Mouse (Mus musculus): Measurements from ENCODE around the gene Zfp472. TPM values are rescaled to one million over a fixed set of nuclear protein-coding genes. Genes with fewer than 3 reads are reported as not detected.
A peak's percentile ranks its signal among the peaks of the same experiment; 100 is the strongest.

Gene Zfp472
- polyA plus RNA-seq, 1 experiment from 2014 or later, result 10.9 TPM

DNA sequence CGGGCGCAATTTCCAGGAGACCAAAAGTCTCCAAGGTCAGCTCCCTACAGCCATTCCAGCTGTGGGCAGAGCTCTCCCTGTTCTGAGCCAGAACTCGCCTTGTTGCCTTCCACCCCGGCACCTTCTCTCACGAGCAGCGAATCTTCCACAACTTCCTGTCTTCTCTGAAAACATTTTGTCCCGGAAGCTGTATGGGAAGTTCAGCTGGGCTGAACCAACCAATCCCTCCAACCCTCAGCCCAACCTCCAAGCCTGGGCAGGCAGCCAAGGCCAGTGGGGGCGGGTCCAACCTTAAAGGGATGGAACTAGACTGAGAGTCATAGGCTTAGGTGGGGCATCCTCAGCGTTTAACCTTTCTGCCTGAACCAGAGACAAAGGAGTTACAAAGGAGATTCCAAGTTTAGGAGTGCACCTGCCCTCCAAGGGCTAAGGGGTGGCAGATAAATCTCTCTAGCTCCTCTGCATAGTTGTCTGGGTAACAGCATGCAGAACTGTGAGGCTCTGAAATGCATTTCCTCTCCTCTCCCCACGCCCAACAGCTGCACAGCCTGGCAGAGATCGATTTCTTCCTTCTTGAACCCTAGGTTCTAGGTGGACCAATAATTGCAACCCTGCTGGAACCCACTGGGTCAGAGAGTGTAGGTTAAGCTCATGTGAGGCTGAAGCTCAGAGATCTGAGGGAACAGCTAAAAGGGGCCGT is 18.2 kb upstream of the Zfp472 start, which contains the start of gene Cyp4f13:
Gene Cyp4f13, minus strand, starts transcription at position 188 of the 700 bp plus-strand sequence.
- 15% methylated on average over 12 of the region's 12 CpGs for WGBS
- ATAC-seq (ENCODE audit: insufficient read depth, low FRiP score, low read depth), result peak; percentile 97

DNA sequence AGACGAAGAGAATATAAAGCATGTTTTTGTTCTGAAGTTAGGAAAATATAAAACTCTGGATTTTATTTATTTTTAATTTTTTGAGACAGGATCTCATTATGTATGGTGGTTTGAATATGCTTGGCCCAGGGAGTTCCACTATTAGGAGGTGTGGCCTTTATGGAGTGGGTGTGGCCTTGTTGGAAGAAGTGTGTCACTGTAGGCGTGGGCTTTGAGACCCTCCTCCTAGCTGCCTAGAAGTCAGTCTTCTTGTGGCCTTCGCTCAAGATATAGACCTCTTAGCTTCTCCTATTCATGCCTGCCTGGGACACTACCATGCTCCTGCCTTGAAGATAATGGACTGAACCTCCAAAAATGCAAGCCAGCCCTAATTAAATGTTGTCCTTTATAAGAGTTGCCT is 15.5 kb upstream of the Zfp472 start:
- Histone ChIP-seq H3K27ac (no peak overlapping the region), H3K9ac (no peak overlapping the region), H3K4me1 (peaks cover 13% of the 10 kb centered on the region), H3K36me3 (no peaks in the 10 kb centered on the region), H3K4me3 (replicated peaks) (no peak overlapping the region), H3K9me3 (no peaks in the 10 kb centered on the region), H3K4me2 (no peak overlapping the region), H3K27me3 (replicated peaks) (no peaks in the 10 kb centered on the region)
- WGBS, result 82% methylated on average over 3 of the region's 3 CpGs
- no peak for ATAC-seq (ENCODE audit: insufficient read depth, low FRiP score, low read depth)

More for the DNA sequence above, 18.2 kb upstream of the Zfp472 start, which contains the start of gene Cyp4f13:
- Histone ChIP-seq H3K9ac (peak within 1 kb of the TSS; percentile 57; the same call in 1 of the 2 replicates), H3K9me3 (no peaks in the 10 kb centered on the region), H3K4me2 (peak within 1 kb of the TSS; percentile 85), H3K4me3 (replicated peaks) (peak within 1 kb of the TSS; percentile 60), H3K27me3 (replicated peaks) (no peaks in the 10 kb centered on the region), H3K36me3 (no peaks in the 10 kb centered on the region), H3K4me1 (peaks cover 13% of the 10 kb centered on the region), H3K27ac (peak within 1 kb of the TSS; percentile 84)

- no peak for ATAC-seq (ENCODE audit: insufficient read depth, low FRiP score, low read depth)
These were observed 14.6 kb upstream of the Zfp472 start for GRCm38 (mm10) chr17:32951006-32951405.

DNA sequence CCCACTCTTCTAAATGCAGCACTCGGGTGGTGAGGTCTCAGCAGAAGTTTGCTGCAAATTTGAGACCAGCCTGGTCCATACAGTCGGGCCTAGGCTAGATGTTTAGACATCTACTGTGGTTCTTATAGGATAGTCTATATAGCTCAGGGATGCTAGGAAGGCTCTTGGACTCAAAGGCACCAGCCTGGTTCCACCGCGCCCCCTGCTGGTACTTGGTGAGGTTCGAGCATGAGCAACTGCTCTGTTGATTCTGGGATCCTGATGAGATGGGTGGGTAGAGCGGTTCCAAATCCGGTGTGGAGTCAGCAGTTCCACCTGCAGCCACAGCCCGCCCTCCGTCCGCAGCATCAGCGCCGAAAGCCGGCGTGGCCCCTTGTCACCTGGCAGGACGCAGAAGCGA is 14.2 kb upstream of the Zfp472 start:
- peaks cover 10% of the 10 kb centered on the region for H3K4me1 ChIP-seq
- H3K27me3 ChIP-seq (replicated peaks), result no peaks in the 10 kb centered on the region
- H3K36me3 ChIP-seq, result no peaks in the 10 kb centered on the region
- H3K4me3 ChIP-seq (replicated peaks), result no peak overlapping the region
- no peak overlapping the region for H3K9ac ChIP-seq
- 21% methylated on average over 16 of the region's 16 CpGs for WGBS
- no peak for ATAC-seq (ENCODE audit: insufficient read depth, low FRiP score, low read depth)
- H3K4me2 ChIP-seq, result 0 out of 2 replicates have a peak overlapping the region, but pooled peaks have one; percentile 3
- H3K27ac ChIP-seq, result no peak overlapping the region
- no peaks in the 10 kb centered on the region for H3K9me3 ChIP-seq

More at GRCm38 (mm10) chr17:32951006-32951405, 14.6 kb upstream of the Zfp472 start:
- Histone ChIP-seq H3K4me3 (replicated peaks) (no peak overlapping the region), H3K9ac (no peak overlapping the region), H3K4me2 (no peak overlapping the region), H3K36me3 (no peaks in the 10 kb centered on the region), H3K27ac (no peak overlapping the region), H3K9me3 (no peaks in the 10 kb centered on the region), H3K27me3 (replicated peaks) (no peaks in the 10 kb centered on the region), H3K4me1 (peaks cover 13% of the 10 kb centered on the region)
- WGBS, result 75% methylated on average over 11 of the region's 11 CpGs

DNA sequence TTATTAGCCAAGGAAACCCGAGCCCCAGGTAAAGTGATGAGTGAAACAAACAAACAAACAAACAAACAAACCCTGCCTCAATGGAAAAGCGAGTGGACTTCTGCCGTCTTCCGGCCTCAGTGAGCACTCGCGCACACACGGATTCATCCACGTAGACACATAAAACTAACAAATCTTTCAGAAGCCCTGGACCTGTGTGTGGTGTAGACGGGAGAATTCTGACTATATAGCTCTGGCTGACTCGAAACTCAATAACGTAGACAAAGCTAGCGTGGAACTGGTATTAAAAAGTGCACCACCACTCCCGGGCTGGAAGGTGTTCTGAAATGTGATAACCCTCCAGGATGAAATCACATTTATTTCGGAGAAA is 376 bp upstream of the Zfp472 start:
- no peaks in the 10 kb centered on the region for H3K27me3 ChIP-seq (replicated peaks)
- H3K36me3 ChIP-seq, result no peaks in the 10 kb centered on the region
- H3K27ac ChIP-seq, result peak overlapping the region; percentile 96; the same call in 1 of the 2 replicates
- H3K4me3 ChIP-seq (replicated peaks), result peak overlapping the region; percentile 91
- peak overlapping the region; percentile 65 for H3K9ac ChIP-seq
- ATAC-seq (ENCODE audit: insufficient read depth, low FRiP score, low read depth), result peak; percentile 21; the same call in 1 of the 2 replicates
- peaks cover 10% of the 10 kb centered on the region for H3K4me1 ChIP-seq
- H3K9me3 ChIP-seq, result no peaks in the 10 kb centered on the region
- peak overlapping the region; percentile 79 for H3K4me2 ChIP-seq
- 0% methylated on average over 14 of the region's 14 CpGs for WGBS

DNA sequence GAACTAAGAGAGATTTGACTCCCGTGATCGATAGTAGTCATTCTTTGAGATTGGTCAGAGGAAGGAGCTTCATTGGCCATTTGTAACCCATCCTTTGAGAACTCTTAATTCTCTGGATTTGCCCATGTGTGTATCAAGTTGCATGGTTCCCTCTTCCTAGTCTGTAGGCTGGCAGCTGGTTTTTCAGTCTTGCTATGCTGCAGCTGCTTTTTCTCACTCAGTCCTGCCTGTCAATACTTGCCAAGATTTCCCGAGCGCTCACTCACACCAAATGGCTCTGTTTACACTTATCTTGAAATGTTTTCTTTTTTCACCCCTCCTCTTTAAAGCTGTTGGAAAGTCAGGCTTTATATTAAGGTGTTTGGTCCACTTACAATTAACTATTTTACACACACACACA is 15.7 kb downstream of the Zfp472 start:
- 72% methylated on average over 4 of the region's 4 CpGs for WGBS
- peaks cover 28% of the 10 kb centered on the region for H3K36me3 ChIP-seq
- no peak overlapping the region for H3K9ac ChIP-seq
- ATAC-seq (ENCODE audit: insufficient read depth, low FRiP score, low read depth), result no peak
- H3K9me3 ChIP-seq, result no peaks in the 10 kb centered on the region
- no peaks in the 10 kb centered on the region for H3K4me1 ChIP-seq
- H3K27ac ChIP-seq, result no peak overlapping the region
- H3K4me2 ChIP-seq, result no peak overlapping the region
- H3K27me3 ChIP-seq (replicated peaks), result no peaks in the 10 kb centered on the region
- H3K4me3 ChIP-seq (replicated peaks), result no peak overlapping the region

- no peaks in the 10 kb centered on the region for H3K27me3 ChIP-seq (replicated peaks)
- H3K9me3 ChIP-seq, result no peaks in the 10 kb centered on the region
- no peak overlapping the region for H3K9ac ChIP-seq
- no peaks in the 10 kb centered on the region for H3K36me3 ChIP-seq
- H3K4me3 ChIP-seq (replicated peaks), result no peak overlapping the region
- ATAC-seq (ENCODE audit: insufficient read depth, low FRiP score, low read depth), result no peak
- WGBS, result 70% methylated on average over 4 of the region's 4 CpGs
- no peak overlapping the region for H3K4me2 ChIP-seq
- no peaks in the 10 kb centered on the region for H3K4me1 ChIP-seq
- no peak overlapping the region for H3K27ac ChIP-seq
These were observed 20.7 kb downstream of the Zfp472 start for GRCm38 (mm10) chr17:32986301-32986700.

GRCm38 (mm10) chr17:32991965-32992698 is 26.5 kb downstream of the Zfp472 start:
- Histone ChIP-seq H3K9ac (0 out of 2 replicates have a peak overlapping the region, but pooled peaks have one; percentile 75), H3K27ac (0 out of 2 replicates have a peak overlapping the region, but pooled peaks have one; percentile 62), H3K27me3 (replicated peaks) (no peaks in the 10 kb centered on the region), H3K36me3 (peaks cover 4% of the 10 kb centered on the region; the same call in 1 of the 2 replicates), H3K9me3 (no peaks in the 10 kb centered on the region), H3K4me2 (peak overlapping the region; percentile 72), H3K4me1 (peaks cover 4% of the 10 kb centered on the region; the same call in 1 of the 2 replicates), H3K4me3 (replicated peaks) (peak overlapping the region; percentile 79)
- 65% methylated on average over 12 of the region's 12 CpGs for WGBS
- no peak for ATAC-seq (ENCODE audit: insufficient read depth, low FRiP score, low read depth)

GRCm38 (mm10) chr17:32992699-32993474 is 27.3 kb downstream of the Zfp472 start, which contains the start of gene Zfp952:
Gene Zfp952, plus strand, starts transcription at chr17:32993129.
- WGBS, result under 1% methylated on average over 21 of the region's 21 CpGs
- peak within 1 kb of the TSS; percentile 75 for H3K9ac ChIP-seq

GRCm38 (mm10) chr17:32998492-32998891 is 32.9 kb downstream of the Zfp472 start:
- H3K9me3 ChIP-seq, result peaks cover 5% of the 10 kb centered on the region; the same call in 1 of the 2 replicates
- no peak overlapping the region for H3K27ac ChIP-seq
- no peaks in the 10 kb centered on the region for H3K27me3 ChIP-seq (replicated peaks)
- H3K4me1 ChIP-seq, result peaks cover 4% of the 10 kb centered on the region; the same call in 1 of the 2 replicates
- H3K36me3 ChIP-seq, result peaks cover 25% of the 10 kb centered on the region
- no peak overlapping the region for H3K4me3 ChIP-seq (replicated peaks)
- no peak overlapping the region for H3K9ac ChIP-seq
- ATAC-seq (ENCODE audit: insufficient read depth, low FRiP score, low read depth), result no peak
- H3K4me2 ChIP-seq, result no peak overlapping the region
- WGBS, result 93% methylated on average over 2 of the region's 2 CpGs

More at GRCm38 (mm10) chr17:32992699-32993474, 27.3 kb downstream of the Zfp472 start, which contains the start of gene Zfp952:
- peak within 1 kb of the TSS; percentile 62 for H3K27ac ChIP-seq
- peaks cover 4% of the 10 kb centered on the region; the same call in 1 of the 2 replicates for H3K4me1 ChIP-seq
- H3K36me3 ChIP-seq, result peaks cover 4% of the 10 kb centered on the region; the same call in 1 of the 2 replicates
- H3K4me3 ChIP-seq (replicated peaks), result peak within 1 kb of the TSS; percentile 79
- peak within 1 kb of the TSS; percentile 72 for H3K4me2 ChIP-seq
- peak; percentile 91 for ATAC-seq (ENCODE audit: insufficient read depth, low FRiP score, low read depth)
- H3K9me3 ChIP-seq, result no peaks in the 10 kb centered on the region
- H3K27me3 ChIP-seq (replicated peaks), result no peaks in the 10 kb centered on the region

DNA sequence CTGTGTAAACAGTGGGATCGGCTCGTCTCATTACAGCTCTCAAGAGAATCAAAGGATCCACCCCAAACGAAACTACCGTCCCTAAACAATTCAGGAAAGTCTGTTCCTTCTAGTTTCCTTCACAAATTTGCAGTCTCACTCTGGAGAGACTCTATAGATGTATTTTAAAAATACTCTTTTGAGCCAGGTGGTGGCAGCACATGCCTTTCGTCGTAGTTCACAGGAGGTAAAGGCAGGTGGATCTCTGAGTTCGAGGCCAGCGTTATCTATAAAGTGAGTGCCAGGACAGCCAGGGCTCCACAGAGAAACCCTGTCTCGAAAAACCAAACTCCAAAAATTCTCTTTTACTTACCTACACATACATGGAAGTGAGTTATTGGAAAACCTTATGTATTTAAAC is 42.7 kb downstream of the Zfp472 start:
- Histone ChIP-seq H3K27ac (no peak overlapping the region), H3K4me3 (replicated peaks) (no peak overlapping the region), H3K9ac (no peak overlapping the region), H3K36me3 (peaks cover 21% of the 10 kb centered on the region), H3K27me3 (replicated peaks) (no peaks in the 10 kb centered on the region), H3K9me3 (no peaks in the 10 kb centered on the region), H3K4me1 (no peaks in the 10 kb centered on the region), H3K4me2 (no peak overlapping the region)
- WGBS, result 50% methylated on average over 9 of the region's 9 CpGs
- ATAC-seq (ENCODE audit: insufficient read depth, low FRiP score, low read depth), result no peak
